Mouse (Mus musculus) ZHBTc4 (cell line): ENCODE measurements at regions not wholly inside any gene's neighbourhood (a gene's known extent, or its start where the extent isn't known, plus 50 kb on each side); places are given as distances from the start of the nearest gene placed in this dataset.

Source experiments
- DNase-seq: peaks from one replicate; pipeline ENCODE4 v3.0.0-alpha.2; 2011; ENCODE audit warnings: low read depth, low spot score

GRCm38 (mm10) chr16:30735360-30735759 lies 135.8 kb downstream of the Fam43a start:
- DNase-seq = peak; percentile 57

DNA sequence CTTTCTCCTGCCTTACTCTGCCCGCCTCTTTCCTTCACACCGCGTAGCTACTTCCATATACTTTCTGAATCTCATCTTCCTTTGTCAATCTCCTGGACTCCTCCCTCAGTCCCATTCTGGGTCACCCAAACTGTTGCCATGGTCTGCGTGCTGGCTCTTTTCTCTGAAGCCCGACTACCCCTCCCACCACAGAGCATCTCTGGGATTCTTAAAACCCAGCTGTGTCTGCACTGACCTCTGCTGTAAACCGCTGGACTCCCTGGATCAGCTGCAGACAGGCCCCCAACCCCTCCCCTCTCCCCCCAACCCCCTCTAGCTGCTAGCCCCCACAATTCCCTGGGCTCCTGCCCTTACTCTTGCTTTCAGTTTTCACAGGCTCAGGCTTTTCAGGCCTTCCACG lies 136.4 kb downstream of the Fam43a start:
- DNase-seq = peak; percentile 28

DNA sequence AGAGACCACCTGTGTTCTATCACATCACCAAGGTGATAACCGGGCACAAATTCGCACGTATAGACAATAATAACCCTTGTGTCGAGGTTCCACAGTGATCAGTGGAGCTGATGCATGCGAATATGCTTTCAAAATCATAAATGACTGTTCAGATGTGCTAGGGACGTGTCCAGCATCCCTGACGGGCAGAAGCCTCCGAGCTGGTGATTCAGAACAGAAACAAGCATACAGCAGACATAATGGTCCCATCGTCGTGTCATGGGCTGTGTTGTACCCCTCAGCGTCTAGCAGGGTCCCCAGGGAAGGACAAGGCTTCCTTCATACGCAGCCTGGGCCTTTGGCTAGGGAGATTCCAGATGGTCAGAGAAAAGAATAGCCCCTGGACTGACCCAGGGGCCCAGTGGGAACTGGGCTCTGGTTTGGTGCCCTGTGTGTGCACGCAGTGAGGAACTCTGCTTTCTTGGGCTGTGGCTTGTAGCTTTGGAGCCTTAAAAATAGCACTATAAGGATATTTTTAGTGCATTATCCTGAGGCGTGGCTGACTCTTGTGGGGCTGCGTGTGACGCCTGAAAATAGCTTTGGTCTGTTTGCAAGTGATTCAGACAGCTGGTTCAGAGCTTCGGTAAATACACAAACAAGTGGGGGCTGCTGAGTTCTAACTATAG lies 137.3 kb downstream of the Fam43a start:
- DNase-seq = no peak

GRCm38 (mm10) chr16:30737524-30737923 lies 138.0 kb downstream of the Fam43a start:
- no peak for DNase-seq

GRCm38 (mm10) chr16:30739651-30740050 lies 140.1 kb downstream of the Fam43a start:
- DNase-seq = no peak

DNA sequence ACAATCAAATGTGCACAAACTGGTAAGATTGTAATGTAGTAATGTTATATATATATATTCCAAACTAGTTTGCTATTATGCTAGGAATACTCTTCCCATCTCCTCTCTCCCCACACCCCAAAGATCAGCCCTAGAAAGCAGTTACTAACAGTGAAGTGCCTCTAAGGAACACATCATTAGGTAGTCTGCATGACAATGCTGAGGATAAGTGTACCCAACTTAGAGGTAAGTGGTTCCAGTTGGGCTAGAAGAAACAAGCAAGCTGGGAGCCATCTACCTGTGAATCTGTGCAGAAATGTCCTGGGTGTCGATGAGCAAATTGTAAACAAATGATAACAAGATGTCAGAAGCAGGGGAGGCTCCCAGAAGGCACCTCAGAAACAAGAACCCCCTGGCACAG lies 141.7 kb downstream of the Fam43a start:
- DNase-seq = peak; percentile 64

DNA sequence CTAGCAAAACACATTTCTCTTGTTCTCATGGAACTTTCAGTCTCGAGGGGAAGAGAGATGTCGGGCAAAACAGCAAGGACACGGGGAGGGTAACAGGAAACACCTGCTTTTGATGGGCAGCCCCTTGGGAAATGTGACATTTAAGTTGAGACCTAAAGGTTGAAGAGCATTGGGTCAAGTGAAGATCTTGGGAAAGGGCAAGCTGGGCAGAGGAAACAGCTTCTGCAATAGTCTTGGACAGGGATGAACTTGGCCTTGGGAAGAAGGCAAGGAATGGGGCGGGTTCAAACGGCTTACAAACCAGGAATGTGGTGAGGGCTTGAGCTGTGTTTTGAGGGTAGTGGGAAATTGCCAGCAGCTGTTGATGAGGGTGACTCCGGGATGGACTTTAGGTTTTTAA lies 143.0 kb downstream of the Fam43a start:
- DNase-seq = peak; percentile 32

DNA sequence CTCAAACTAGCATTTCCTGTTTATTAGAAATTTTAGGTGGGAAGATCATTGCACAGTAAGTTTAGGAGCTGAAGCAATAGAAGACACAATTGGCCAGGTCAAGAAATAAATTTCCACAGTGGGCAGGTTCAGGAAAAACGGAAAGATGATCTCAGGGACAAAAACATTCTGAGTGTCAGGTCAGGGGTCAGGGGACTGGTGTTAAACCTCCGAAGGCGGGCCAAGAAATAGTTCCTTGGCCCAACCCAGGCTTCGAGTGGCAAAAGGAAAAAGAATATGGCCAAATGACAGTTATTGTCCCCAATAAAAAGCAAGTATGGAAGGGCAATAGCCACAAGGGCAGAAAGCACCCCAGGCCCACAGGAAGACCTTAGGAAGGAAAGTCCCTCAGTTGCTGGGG lies 144.0 kb downstream of the Fam43a start:
- DNase-seq = no peak

GRCm38 (mm10) chr16:30744237-30744636 lies 144.7 kb downstream of the Fam43a start:
- DNase-seq = no peak

DNA sequence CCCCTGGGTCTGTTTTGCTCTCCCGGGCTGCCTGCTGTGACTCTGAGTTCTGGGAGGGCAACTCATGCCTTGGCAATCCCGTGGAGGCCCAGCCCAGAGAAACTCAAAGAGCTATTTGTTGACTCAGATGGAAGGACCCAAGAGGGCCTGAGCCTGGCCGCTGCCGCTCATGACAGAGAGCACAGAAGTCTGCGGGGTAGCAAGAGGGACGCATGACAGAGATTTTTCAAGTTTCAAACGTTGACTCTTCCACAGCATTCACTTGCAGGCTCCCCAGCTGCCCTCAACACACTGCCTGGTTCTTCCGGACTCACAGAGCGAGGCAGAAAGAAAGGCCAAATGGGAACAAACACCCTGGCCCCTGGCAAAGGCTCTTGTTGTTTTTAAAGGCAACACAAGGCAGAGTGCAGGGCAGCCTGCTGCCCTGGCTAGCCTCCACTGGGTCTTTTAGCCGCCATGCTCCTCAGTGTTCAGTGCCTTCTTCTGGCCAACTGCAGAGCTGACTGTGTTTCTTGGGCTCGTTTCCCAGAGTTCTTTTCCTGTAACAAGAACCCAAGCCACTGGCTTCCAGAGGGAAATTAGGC lies 146.2 kb downstream of the Fam43a start:
- no peak for DNase-seq

- no peak for DNase-seq
Measured at GRCm38 (mm10) chr16:30746211-30746610, 146.7 kb downstream of the Fam43a start.

GRCm38 (mm10) chr16:30749841-30750240 lies 150.3 kb downstream of the Fam43a start:
- no peak for DNase-seq

- DNase-seq = no peak
Measured at GRCm38 (mm10) chr16:30755771-30756170, 156.2 kb downstream of the Fam43a start.

DNA sequence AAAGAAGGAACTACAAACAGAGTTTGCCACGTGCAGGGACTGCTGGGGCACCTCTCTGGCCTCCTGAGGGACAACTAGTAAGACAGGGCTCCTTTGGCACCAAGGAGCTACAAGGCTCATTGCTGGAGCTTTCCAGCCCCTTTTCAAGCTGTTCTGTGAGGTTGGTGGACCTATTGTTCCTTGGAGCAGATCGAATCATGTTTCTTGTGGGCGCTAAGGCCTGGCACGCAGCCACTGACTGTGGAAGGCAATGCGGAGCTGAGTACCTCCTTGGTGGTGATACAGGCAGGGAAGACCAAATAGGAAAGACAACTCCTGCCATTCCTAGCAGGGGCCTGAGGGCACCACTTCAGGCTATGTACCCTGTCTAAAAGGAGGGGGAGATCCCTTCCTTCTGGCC lies 157.2 kb downstream of the Fam43a start:
- no peak for DNase-seq

DNA sequence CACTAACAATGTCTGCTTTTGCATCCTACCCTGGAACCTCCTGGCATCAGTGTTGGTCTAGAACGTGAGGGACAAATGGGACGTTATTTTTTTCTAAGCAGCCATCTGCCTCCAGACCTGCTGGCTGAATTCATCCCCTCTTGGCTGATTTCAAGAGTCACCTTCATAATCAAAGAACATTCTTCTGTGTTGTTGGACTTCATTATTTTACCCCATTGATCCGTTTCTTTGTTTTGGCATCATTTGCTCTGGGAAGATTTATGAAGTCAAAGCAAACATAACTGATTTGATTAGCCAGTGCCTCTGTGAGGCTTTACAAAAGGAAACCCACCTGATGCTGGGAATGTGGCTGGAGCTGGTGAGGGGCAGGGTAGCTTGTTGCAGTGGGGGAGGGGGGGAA lies 158.0 kb downstream of the Fam43a start:
- DNase-seq = no peak

- no peak for DNase-seq
Measured at GRCm38 (mm10) chr16:30758041-30758440, 158.5 kb downstream of the Fam43a start.

DNA sequence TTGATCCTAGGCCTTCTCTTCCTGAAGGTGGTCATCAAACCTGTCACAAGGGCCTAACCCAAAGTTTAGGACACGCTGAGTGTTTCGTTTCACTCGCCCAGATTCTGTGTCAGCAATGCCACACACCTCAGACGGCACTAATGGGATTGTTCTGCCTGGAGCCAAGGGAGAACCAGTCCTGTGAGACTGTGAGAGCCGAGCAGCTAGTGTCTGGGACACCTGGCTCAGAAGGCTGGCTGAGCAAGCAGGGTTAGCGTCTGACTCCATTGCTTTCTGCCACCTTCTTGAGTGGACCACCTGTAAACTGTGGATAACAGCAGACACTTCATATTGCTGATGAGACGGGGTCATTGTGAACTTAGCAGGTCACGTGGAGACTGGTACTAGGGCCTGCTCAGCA lies 160.0 kb downstream of the Fam43a start:
- DNase-seq = no peak

DNA sequence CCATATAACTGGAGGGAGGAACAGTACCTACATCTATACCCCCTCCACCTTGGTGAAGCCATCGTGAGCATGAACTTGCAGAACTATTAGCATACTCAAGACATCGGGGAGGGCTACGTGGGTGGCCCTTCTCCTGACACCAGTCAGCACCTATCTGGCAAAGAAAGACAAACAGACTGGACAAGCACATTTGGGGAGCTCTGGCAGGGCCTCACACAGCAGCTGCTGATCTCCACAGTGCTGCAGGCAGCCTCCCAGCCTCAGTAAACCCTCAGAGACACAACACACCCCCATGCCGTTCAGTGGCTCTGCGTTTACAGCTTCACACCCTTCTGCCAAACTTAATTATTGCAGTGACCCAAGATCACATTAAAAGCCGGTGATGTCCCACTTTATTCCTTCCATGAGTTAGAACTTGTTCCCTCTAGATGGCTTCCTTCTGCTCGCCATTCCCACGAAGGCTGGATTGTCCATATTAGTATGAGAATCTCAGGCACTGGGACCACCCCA lies 161.7 kb downstream of the Fam43a start:
- DNase-seq = no peak

GRCm38 (mm10) chr16:30762898-30763595 lies 163.5 kb downstream of the Fam43a start:
- no peak for DNase-seq

GRCm38 (mm10) chr16:30765591-30765990 lies 166.1 kb downstream of the Fam43a start:
- DNase-seq = no peak

- DNase-seq = peak; percentile 49
Measured at GRCm38 (mm10) chr16:30769007-30769442, 169.5 kb downstream of the Fam43a start.

- DNase-seq = no peak
Measured at GRCm38 (mm10) chr16:30769467-30769866, 169.9 kb downstream of the Fam43a start.

- peak; percentile 21 for DNase-seq
Measured at GRCm38 (mm10) chr16:30772802-30773201, 173.3 kb downstream of the Fam43a start.
